Comparison of ENCODE assay signal across 21 mouse cellular contexts in the genomic region with DNA sequence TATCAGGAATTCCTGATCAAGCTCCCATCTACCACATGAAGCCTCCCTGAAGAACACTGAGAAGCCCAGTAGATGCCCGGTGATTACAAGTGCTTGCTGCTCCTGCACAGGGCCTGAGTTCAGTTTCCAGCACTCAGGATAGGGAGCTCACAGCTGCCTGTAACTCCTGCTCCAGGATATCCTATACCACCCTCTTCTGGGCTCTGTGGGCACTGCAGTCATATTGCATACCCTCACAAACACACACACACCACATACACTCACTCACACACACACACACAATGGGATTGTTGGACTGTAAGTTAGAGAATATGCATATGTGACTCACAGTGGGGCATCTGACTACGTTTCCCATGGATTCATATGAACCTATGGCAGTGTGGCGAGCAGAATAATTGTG. TPM values are rescaled to one million over a fixed set of nuclear protein-coding genes. Genes with fewer than 3 reads are reported as not detected.
A peak's percentile ranks its signal among the peaks of the same experiment; 100 is the strongest.
DNase-seq lines count a peak whose midpoint lies in the region; ATAC-seq and TF ChIP-seq lines count a peak whose summit lies in the region.
"Had no signal": no experiment of that assay in that cellular context is flagged by ENCODE, and none has a peak within 500 bp of the region (broad histone marks: within the 10 kb centered on the region; RNA-seq: fewer than 3 reads in every experiment).

No protein-coding gene starts in this region.

- no peaks in the 10 kb centered on the region for H3K4me1 ChIP-seq in forebrain, postnatal 0 days (ENCODE audit: insufficient read depth)
- H3K4me1 ChIP-seq in forebrain, embryonic 13.5 days: peaks cover 3% of the 10 kb centered on the region; the same call in 1 of the 2 replicates
- peaks cover 4% of the 10 kb centered on the region for H3K4me1 ChIP-seq in cortical plate, adult 2 months (ENCODE audit: control insufficient read depth, insufficient read depth, low read length)
- H3K4me1 ChIP-seq: embryonic facial prominence, embryonic 13.5 days; intestine, embryonic 15.5 days; limb, embryonic 10.5 days; liver, embryonic 13.5 days had no signal

- intact Hi-C loops in left cerebral cortex, adult 2 months (cut with DNase I): no loop called here

- no peak for ATAC-seq in forebrain, postnatal 0 days
- no peak for ATAC-seq in forebrain, embryonic 13.5 days
- ATAC-seq: intestine, embryonic 15.5 days had no signal

- H3K36me3 ChIP-seq in forebrain, postnatal 0 days (ENCODE audit: insufficient read depth): no peaks in the 10 kb centered on the region
- H3K36me3 ChIP-seq in forebrain, embryonic 13.5 days (ENCODE audit: poor library complexity, severe bottlenecking): no peaks in the 10 kb centered on the region
- H3K36me3 ChIP-seq: embryonic facial prominence, embryonic 13.5 days; hindbrain, embryonic 12.5 days; intestine, embryonic 15.5 days; limb, embryonic 10.5 days; liver, embryonic 13.5 days; midbrain, embryonic 10.5 days; neural tube, embryonic 15.5 days had no signal

- H3K27ac ChIP-seq in forebrain, postnatal 0 days (ENCODE audit: low read depth, low read length): no peak overlapping the region
- H3K27ac ChIP-seq in forebrain, embryonic 13.5 days: no peak overlapping the region
- H3K27ac ChIP-seq in left cerebral cortex, adult 2 months: no peak overlapping the region
- no peak overlapping the region for H3K27ac ChIP-seq in cortical plate, adult 2 months (ENCODE audit: insufficient read depth, low read length)
- H3K27ac ChIP-seq: embryonic facial prominence, embryonic 13.5 days; hindbrain, embryonic 12.5 days; intestine, embryonic 15.5 days; limb, embryonic 10.5 days; liver, embryonic 13.5 days; midbrain, embryonic 10.5 days; neural tube, embryonic 15.5 days had no signal

- 91% methylated on average over 3 of the region's 3 CpGs for WGBS in forebrain, postnatal 0 days
- 94% methylated on average over 3 of the region's 3 CpGs for WGBS in forebrain, embryonic 13.5 days

- peak; percentile 42; the same call in 1 of the 2 replicates for TF ChIP-seq CTCF in forebrain, postnatal 0 days (IDR thresholded peaks at IDR 0.05; ENCODE audit: low read depth)
- TF ChIP-seq CTCF in left cerebral cortex, adult 2 months (IDR thresholded peaks at IDR 0.05): peak; percentile 23
- peak; percentile 21; the same call in 1 of the 2 replicates for TF ChIP-seq CTCF in cortical plate, adult 2 months (IDR thresholded peaks at IDR 0.05; ENCODE audit: extremely low read depth, insufficient read depth, low read length)

- H3K27me3 ChIP-seq in forebrain, postnatal 0 days (ENCODE audit: insufficient read depth, low read length): no peaks in the 10 kb centered on the region
- H3K27me3 ChIP-seq in forebrain, embryonic 13.5 days: no peaks in the 10 kb centered on the region
- H3K27me3 ChIP-seq: embryonic facial prominence, embryonic 13.5 days; hindbrain, embryonic 12.5 days; intestine, embryonic 15.5 days; liver, embryonic 13.5 days; neural tube, embryonic 15.5 days had no signal

- H3K9ac ChIP-seq in forebrain, postnatal 0 days: no peak overlapping the region
- no peak overlapping the region for H3K9ac ChIP-seq in forebrain, embryonic 13.5 days
- H3K9ac ChIP-seq: embryonic facial prominence, embryonic 13.5 days; hindbrain, embryonic 12.5 days; intestine, embryonic 15.5 days; liver, embryonic 13.5 days; neural tube, embryonic 15.5 days had no signal

- no peak overlapping the region for H3K4me3 ChIP-seq in forebrain, postnatal 0 days (ENCODE audit: low read depth, low read length)
- no peak overlapping the region for H3K4me3 ChIP-seq in forebrain, embryonic 13.5 days
- H3K4me3 ChIP-seq in left cerebral cortex, adult 2 months: no peak overlapping the region
- no peak overlapping the region for H3K4me3 ChIP-seq in cortical plate, adult 2 months (ENCODE audit: insufficient read depth, low read length)
- H3K4me3 ChIP-seq: embryonic facial prominence, embryonic 13.5 days; hindbrain, embryonic 12.5 days; intestine, embryonic 15.5 days; limb, embryonic 10.5 days; liver, embryonic 13.5 days; midbrain, embryonic 10.5 days; myocyte; neural tube, embryonic 15.5 days had no signal

- TF ChIP-seq POLR2A in cortical plate, adult 2 months (IDR thresholded peaks at IDR 0.05; ENCODE audit: extremely low read depth, insufficient read depth, low read length): no peak

- no peaks in the 10 kb centered on the region for H3K9me3 ChIP-seq in forebrain, postnatal 0 days (ENCODE audit: low read length)
- no peaks in the 10 kb centered on the region for H3K9me3 ChIP-seq in forebrain, embryonic 13.5 days (replicated peaks)
- H3K9me3 ChIP-seq: embryonic facial prominence, embryonic 13.5 days; hindbrain, embryonic 12.5 days; intestine, embryonic 15.5 days; limb, embryonic 10.5 days; midbrain, embryonic 10.5 days; neural tube, embryonic 15.5 days had no signal

- DNase-seq in forebrain, postnatal 0 days: no peak
- DNase-seq in left cerebral cortex, adult 2 months (ENCODE audit: extremely low spot score in 1 of 2, low spot score in 2 of 2): no peak
- no peak for DNase-seq in left cerebral cortex, adult 11 months (ENCODE audit: low spot score)
- peak; percentile 11 for DNase-seq in right cerebral cortex, postnatal 4 days
- DNase-seq in right cerebral cortex, adult 18-20 months: no peak
- DNase-seq in MN1 (ENCODE audit: low spot score): no peak
- DNase-seq: adrenal gland, postnatal 14 days; cerebellum, adult 8-10 months; gastrocnemius, postnatal 10 days; liver, embryonic 13.5 days; thymus, adult 18-20 months had no signal

- no peak overlapping the region for H3K4me2 ChIP-seq in forebrain, postnatal 0 days (ENCODE audit: low read depth)
- no peak overlapping the region for H3K4me2 ChIP-seq in forebrain, embryonic 13.5 days
- H3K4me2 ChIP-seq: embryonic facial prominence, embryonic 13.5 days; hindbrain, embryonic 12.5 days; intestine, embryonic 15.5 days; liver, embryonic 13.5 days; neural tube, embryonic 15.5 days had no signal

RNA-seq across cellular contexts. Expression of a gene that starts 55.9 kb away (rescaled TPM):
- 57.9 and 66.6 TPM in 2 replicates for total RNA-seq in forebrain, postnatal 0 days (2014; rRNA removed)
- 62.5 and 102 TPM in 2 replicates for polyA plus RNA-seq in forebrain, postnatal 0 days (2015; fragmentation: Nextera tagmentation; extraction: Ambion mirVana)
- 34.9 and 44.5 TPM in 2 replicates for polyA plus RNA-seq in forebrain, embryonic 13.5 days (2015; fragmentation: Nextera tagmentation; extraction: Ambion mirVana)
- total RNA-seq in left cerebral cortex, adult 2 months (2021): 100 to 1,000 TPM; 300 to 306 TPM
- polyA plus RNA-seq in cortical plate, adult 2 months (2012; rRNA removed): 44.7 and 46.9 TPM in 2 replicates
- polyA plus RNA-seq: myocyte; small intestine, adult 2 months had no signal
